ENCODE assay signal across 18 mouse cellular contexts in the genomic region with DNA sequence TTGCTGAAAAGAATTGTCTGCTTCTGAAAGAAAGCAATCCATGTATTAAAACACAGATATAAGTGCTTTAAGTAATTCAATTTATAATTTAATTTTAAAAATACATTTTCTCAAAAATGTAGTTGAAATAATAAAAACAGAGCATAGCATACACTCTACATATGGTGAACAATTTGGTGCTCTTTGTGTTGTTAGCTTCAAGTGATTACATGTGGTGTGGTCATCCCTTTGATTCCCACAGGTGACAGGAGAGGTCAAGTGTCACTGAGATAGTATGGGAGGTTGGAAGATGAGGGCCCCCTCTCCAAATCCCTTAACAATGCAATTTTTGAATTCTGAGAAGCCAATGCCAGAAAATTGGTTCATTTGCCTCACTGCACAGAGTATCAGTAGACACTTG.
"Had no signal": no experiment of that assay in that cellular context is flagged by ENCODE, and none has a peak within 500 bp of the region (broad histone marks: within the 10 kb centered on the region; RNA-seq: fewer than 3 reads in every experiment).

No protein-coding gene starts in this region.

- H3K4me2 ChIP-seq: liver, embryonic 15.5 days; lung, embryonic 15.5 days; midbrain, embryonic 11.5 days; midbrain, embryonic 13.5 days; midbrain, embryonic 15.5 days; stomach, embryonic 15.5 days had no signal

- H3K27ac ChIP-seq: liver, embryonic 15.5 days; lung, embryonic 15.5 days; macrophage; midbrain, embryonic 15.5 days; stomach, embryonic 15.5 days; stomach, postnatal 0 days had no signal

- H3K9me3 ChIP-seq: liver, embryonic 15.5 days; lung, embryonic 15.5 days; megakaryocyte, embryonic 14.5 days; midbrain, embryonic 13.5 days; midbrain, embryonic 15.5 days; stomach, embryonic 15.5 days had no signal

- H3K27me3 ChIP-seq: liver, embryonic 15.5 days; lung, embryonic 15.5 days; megakaryocyte, embryonic 14.5 days; midbrain, embryonic 13.5 days; midbrain, embryonic 15.5 days; stomach, embryonic 15.5 days had no signal

- H3K9ac ChIP-seq: liver, embryonic 15.5 days; liver, postnatal 0 days; lung, embryonic 15.5 days; midbrain, embryonic 13.5 days; midbrain, embryonic 15.5 days; stomach, embryonic 15.5 days had no signal

- H3K36me3 ChIP-seq: liver, embryonic 15.5 days; lung, embryonic 15.5 days; midbrain, embryonic 13.5 days; midbrain, embryonic 15.5 days; stomach, embryonic 15.5 days had no signal

- H3K4me1 ChIP-seq: liver, embryonic 15.5 days; lung, embryonic 15.5 days; megakaryocyte, embryonic 14.5 days; midbrain, embryonic 13.5 days; stomach, embryonic 15.5 days had no signal

- H3K4me3 ChIP-seq: liver, embryonic 15.5 days; lung, embryonic 15.5 days; megakaryocyte, embryonic 14.5 days; midbrain, embryonic 13.5 days; midbrain, embryonic 15.5 days; stomach, embryonic 15.5 days had no signal

- ATAC-seq: liver, postnatal 0 days; lung, postnatal 0 days had no signal

- DNase-seq: liver, postnatal 0 days; lung, adult 2 months; lung, postnatal 14 days; lung, postnatal 36 days; right cerebral cortex, postnatal 14 days; thymus, adult 2 months; thymus, postnatal 25 days; thymus, postnatal 4 days had no signal
